Mouse (Mus musculus) liver, embryonic 14 days (tissue): ENCODE data around the gene E2f4. TPM values are rescaled to one million over a fixed set of nuclear protein-coding genes. Genes with fewer than 3 reads are reported as not detected.

ENCODE experiments used
- polyA plus RNA-seq: library from polyadenylated mRNA; depleted of rRNA; stranded (reverse); fragments of >200 nt; gene quantifications from 2 replicates; pipeline ENCODE4 v1.2.3, GENCODE M21; 2012; rRNA removed

E2f4 gene
- polyA plus RNA-seq = 221 and 269 TPM in 2 replicates

GRCm38 (mm10) chr8:105297511-105298192 is at the start of gene E2f4:
E2f4 (plus strand) TSS chr8:105297663.

GRCm38 (mm10) chr8:105254966-105255350 is 42.5 kb upstream of the E2f4 start, which contains the start of gene B3gnt9:
B3gnt9 (minus strand) TSS chr8:105255153.

GRCm38 (mm10) chr8:105264024-105264982 is 33.2 kb upstream of the E2f4 start, which contains the start of the genes Tradd and Fbxl8:
Tradd (minus strand) TSS chr8:105264609.
Fbxl8 (plus strand) TSS chr8:105264648.

DNA sequence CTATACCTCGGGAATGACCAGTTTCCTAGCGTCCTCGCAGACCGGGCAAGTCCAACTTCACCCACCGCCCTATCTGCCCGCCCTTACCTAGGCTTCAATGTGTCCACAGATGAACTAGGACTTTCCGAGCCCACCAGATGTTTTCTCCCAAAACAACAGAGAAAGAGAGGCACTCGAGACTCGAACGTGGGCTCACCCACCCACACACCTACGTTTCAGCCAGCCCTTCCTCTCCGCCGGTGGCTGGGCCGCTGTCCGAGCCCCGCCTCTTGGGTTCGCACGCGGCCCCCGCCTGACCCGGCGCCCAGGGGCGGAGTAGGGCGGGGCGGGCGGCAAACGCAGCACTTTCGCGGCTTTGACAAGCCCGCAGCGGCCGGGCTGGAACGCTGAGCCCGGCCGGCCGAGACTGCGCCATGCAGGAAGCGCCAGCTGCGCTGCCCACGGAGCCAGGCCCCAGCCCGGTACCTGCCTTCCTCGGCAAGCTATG is 28.0 kb upstream of the E2f4 start, which contains the start of gene Hsf4:
Gene Hsf4, plus strand, starts transcription at position 341 of the 487 bp plus-strand sequence.

DNA sequence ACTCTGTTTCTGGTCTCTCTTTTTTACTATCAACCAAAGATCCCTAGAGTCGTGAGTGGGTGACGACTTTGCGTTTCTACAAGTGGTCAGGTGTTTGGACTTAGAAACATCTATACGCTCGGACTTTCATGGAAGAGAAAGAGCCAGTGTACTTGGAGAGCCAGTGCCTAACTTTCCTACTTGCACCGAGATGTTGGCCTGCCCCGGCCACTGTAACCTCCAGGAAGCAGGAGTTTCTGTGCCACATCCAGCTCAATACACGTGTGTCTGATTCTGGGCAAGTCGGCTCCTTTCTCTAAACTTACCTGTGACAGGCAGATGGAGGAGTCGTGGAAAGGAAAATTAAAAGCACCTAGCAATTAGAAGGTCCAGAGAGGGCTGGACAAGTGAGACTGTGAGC is 21.6 kb upstream of the E2f4 start, which contains the start of gene Nol3:
Gene Nol3, plus strand, starts transcription at position 301 of the 400 bp plus-strand sequence.

GRCm38 (mm10) chr8:105289805-105290460 is 7.5 kb upstream of the E2f4 start, which contains the start of gene 4931428F04Rik:
4931428F04Rik (minus strand) TSS chr8:105289864.

GRCm38 (mm10) chr8:105295895-105296573 is 1.4 kb upstream of the E2f4 start, which contains the start of gene Exoc3l:
Exoc3l (minus strand) TSS chr8:105296101.

DNA sequence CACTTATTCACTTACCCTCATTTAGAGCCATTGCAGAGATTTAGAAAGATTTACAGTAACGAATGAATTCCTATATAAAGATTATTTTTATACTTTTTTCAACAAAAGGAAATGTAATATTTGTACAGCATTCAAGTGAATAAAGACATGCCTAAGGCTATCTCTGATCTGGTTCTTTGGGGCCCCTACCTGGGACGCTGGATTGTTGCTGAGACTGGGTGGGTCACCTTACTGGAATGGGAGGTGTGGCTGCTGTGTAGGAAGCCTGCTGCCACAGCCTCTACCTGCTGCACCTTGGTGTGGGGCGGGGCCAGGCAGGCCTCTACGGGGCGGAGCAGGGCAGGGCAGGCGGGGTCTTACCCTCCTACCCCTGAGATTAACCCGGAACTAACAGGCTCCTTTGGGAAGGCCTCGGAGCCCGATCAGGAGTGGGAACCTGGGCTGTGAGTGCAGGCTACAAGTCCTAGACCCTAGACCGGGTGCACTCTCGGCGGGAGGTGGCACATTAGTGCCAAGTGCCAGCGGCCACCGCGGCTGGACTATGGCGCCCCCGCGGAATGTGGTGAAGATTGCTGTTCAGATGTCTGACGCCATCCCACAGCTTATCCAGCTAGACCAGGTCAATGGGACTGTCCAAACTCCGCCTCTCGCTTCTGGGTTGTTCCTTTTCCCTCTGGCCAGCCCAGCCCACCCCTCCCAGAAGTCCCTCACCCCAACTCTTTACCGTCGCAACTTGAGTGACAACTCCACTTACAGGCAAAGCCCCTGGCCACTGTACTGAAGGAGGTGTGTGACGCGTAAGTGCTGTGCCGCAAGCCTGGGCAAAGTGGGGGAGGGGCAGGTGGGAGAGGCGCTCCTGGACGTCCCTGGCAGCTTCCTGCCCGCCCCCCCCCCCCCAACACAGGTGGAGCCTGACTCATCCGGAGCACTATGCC is 8.0 kb downstream of the E2f4 start, which contains the start of gene Elmo3:
Gene Elmo3, plus strand, starts transcription at position 391 of the 935 bp plus-strand sequence.

GRCm38 (mm10) chr8:105326141-105326672 is 28.7 kb downstream of the E2f4 start, which contains the start of the genes Lrrc29 and Tmem208:
Lrrc29 (minus strand) TSS chr8:105326278.
Tmem208 (plus strand) TSS chr8:105326354.

DNA sequence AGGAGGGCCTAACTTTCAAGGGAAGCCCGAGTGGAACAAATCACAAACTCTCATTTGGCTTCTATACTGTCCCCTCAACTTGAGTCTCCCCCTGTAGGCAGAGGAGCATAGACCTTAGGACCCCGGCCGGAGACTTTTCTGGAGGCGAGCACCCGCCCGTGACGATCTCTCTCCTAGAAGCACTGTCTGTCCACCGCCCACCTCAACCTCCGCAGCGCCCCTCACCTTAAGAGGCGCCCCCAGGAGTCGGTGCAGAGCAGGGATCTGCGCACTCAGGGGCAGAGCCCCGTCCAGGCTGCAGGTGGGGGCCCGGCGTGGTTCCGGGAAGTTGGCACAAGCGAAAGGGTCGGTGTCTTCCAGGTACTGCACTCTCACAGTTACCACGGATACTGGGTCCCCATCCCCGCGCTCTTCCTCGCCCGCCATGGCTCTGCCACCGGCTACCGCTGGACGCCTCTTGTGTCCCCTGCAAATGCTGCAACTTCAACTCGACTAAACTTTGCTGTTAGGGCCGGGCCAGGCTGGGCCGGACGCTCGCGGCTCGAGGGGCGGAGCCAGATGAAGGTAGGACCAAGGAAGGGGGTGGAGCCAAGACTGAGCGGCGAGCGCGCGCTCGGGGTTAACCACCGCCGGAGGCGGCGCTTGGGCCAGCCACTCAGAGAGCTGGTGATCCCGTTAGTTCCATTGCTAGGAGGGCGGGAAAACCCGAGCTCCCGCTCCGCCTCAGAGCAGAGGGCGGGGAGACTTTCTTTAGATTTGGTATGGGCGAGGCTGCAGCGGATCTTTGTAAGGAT is 50.2 kb downstream of the E2f4 start, which contains the start of gene Fhod1:
Gene Fhod1, minus strand, starts transcription at position 526 of the 794 bp plus-strand sequence.

GRCm38 (mm10) chr8:105348450-105349095 is 51.1 kb downstream of the E2f4 start, which contains the start of gene Slc9a5:
Slc9a5 (plus strand) TSS chr8:105348843.

Other genes with a start within 250 kb of the E2f4 start
- 0.19 and 0.23 TPM in 2 replicates for gene Ces3a, start 249.1 kb upstream of the E2f4 start, polyA plus RNA-seq
- gene Ces3b, start 213.9 kb upstream of the E2f4 start, polyA plus RNA-seq = not detected in 2 replicates
- not detected in 2 replicates for gene Ces4a, start 165.9 kb upstream of the E2f4 start, polyA plus RNA-seq
- gene Cbfb, start 127.0 kb upstream of the E2f4 start, polyA plus RNA-seq = 5.0 and 7.1 TPM in 2 replicates
- 10.6 and 12.9 TPM in 2 replicates for gene D230025D16Rik, start 72.5 kb upstream of the E2f4 start, polyA plus RNA-seq
- 1.4 and 1.7 TPM in 2 replicates for gene B3gnt9, start 42.5 kb upstream of the E2f4 start, polyA plus RNA-seq
- gene Tradd, start 33.1 kb upstream of the E2f4 start, polyA plus RNA-seq = 5.4 and 5.6 TPM in 2 replicates
- 0.77 and 0.93 TPM in 2 replicates for gene Fbxl8, start 33.0 kb upstream of the E2f4 start, polyA plus RNA-seq
- gene Hsf4, start 27.9 kb upstream of the E2f4 start, polyA plus RNA-seq = 0.01 and 0.03 TPM in 2 replicates
- 0.02 and 0.07 TPM in 2 replicates for gene Nol3, start 21.5 kb upstream of the E2f4 start, polyA plus RNA-seq
- gene 4931428F04Rik, start 7.8 kb upstream of the E2f4 start, polyA plus RNA-seq = 1.1 TPM in 2 replicates
- gene Exoc3l, start 1.6 kb upstream of the E2f4 start, polyA plus RNA-seq = 5.9 and 7.1 TPM in 2 replicates
- 3.3 and 3.8 TPM in 2 replicates for gene Elmo3, start 7.9 kb downstream of the E2f4 start, polyA plus RNA-seq
- 8.4 and 9.2 TPM in 2 replicates for gene Lrrc29, start 28.6 kb downstream of the E2f4 start, polyA plus RNA-seq
- 57.5 and 62.2 TPM in 2 replicates for gene Tmem208, start 28.7 kb downstream of the E2f4 start, polyA plus RNA-seq
- gene Fhod1, start 50.3 kb downstream of the E2f4 start, polyA plus RNA-seq = 3.6 and 4.4 TPM in 2 replicates
- 0.75 and 0.82 TPM in 2 replicates for gene Slc9a5, start 51.2 kb downstream of the E2f4 start, polyA plus RNA-seq
- 0.02 and 0.07 TPM in 2 replicates for gene Plekhg4, start 75.6 kb downstream of the E2f4 start, polyA plus RNA-seq
- not detected in 2 replicates for gene Kctd19, start 115.8 kb downstream of the E2f4 start, polyA plus RNA-seq
- gene Lrrc36, start 115.9 kb downstream of the E2f4 start, polyA plus RNA-seq = 0.08 and 0.10 TPM in 2 replicates
- 0.69 and 2.4 TPM in 2 replicates for gene Tppp3, start 173.9 kb downstream of the E2f4 start, polyA plus RNA-seq
- gene Zdhhc1, start 199.2 kb downstream of the E2f4 start, polyA plus RNA-seq = 1.9 and 2.1 TPM in 2 replicates
- 0.85 and 0.98 TPM in 2 replicates for gene Hsd11b2, start 221.1 kb downstream of the E2f4 start, polyA plus RNA-seq